Mouse (Mus musculus) liver, adult 2 months (tissue): Measurements from ENCODE around the gene Tmem252. TPM values are rescaled to one million over a fixed set of nuclear protein-coding genes. Genes with fewer than 3 reads are reported as not detected.

Experiments used
- DNase-seq: peaks from one replicate; pipeline ENCODE4 v3.0.0-alpha.2; 2011; ENCODE audit warnings: low read depth, low spot score; ENCODE audit errors: extremely low read depth
- H3K27ac ChIP-seq: fragments of 200-500 bp; replicated peaks from 2 replicates; pipeline ENCODE4 v1.5.1; 2012; ENCODE audit warnings: low read depth, mild to moderate bottlenecking, control low read depth, inconsistent platforms, low read length; ENCODE audit not compliant: insufficient read depth
- H3K27me3 ChIP-seq: fragments of 200-500 bp; 2 replicates; pipeline ENCODE4 v1.6.1; 2012; ENCODE audit warnings: mild to moderate bottlenecking, moderate library complexity, low read length, inconsistent platforms; ENCODE audit not compliant: control insufficient read depth, insufficient read depth
- H3K36me3 ChIP-seq: fragments of 200-500 bp; 2 replicates; pipeline ENCODE4 v1.6.1; 2012; ENCODE audit warnings: low read length, inconsistent platforms; ENCODE audit not compliant: control insufficient read depth, insufficient read depth
- H3K4me1 ChIP-seq: fragments of 200-500 bp; 2 replicates; pipeline ENCODE4 v1.6.1; 2011; ENCODE audit warnings: low read length; ENCODE audit not compliant: control insufficient read depth, insufficient read depth
- H3K4me3 ChIP-seq: fragments of 200-500 bp; 2 replicates; pipeline ENCODE4 v1.5.1; 2011; ENCODE audit warnings: low read depth, mild to moderate bottlenecking, control low read depth, low read length, moderate library complexity; ENCODE audit not compliant: insufficient read depth
- H3K79me2 ChIP-seq: fragments of 200-500 bp; 2 replicates; pipeline ENCODE4 v1.6.1; 2012; ENCODE audit warnings: inconsistent platforms, mild to moderate bottlenecking, low read length, moderate library complexity; ENCODE audit not compliant: control insufficient read depth, insufficient read depth
- H3K9ac ChIP-seq: fragments of 200-500 bp; 2 replicates; pipeline ENCODE4 v1.6.1; 2012; ENCODE audit warnings: low read depth, mild to moderate bottlenecking, control low read depth, inconsistent platforms, low read length
- CTCF ChIP-seq: fragments of 200-500 bp; IDR thresholded peaks from 2 replicates; pipeline ENCODE4 v1.5.1; 2011; ENCODE audit warnings: low read depth, low read length, control low read depth
- POLR2A ChIP-seq: fragments of 200-500 bp; IDR thresholded peaks from 2 replicates; pipeline ENCODE4 v1.6.1; 2011; ENCODE audit warnings: low read length, control low read depth; ENCODE audit not compliant: insufficient read depth; ENCODE audit errors: extremely low read depth
- WGBS: fragments of 180-500 bp; shearing (Covaris S2); methylation state at CpG from one replicate; pipeline ENCODE4 v1.1.7; 2018; 5-methylcytosine and 5-hydroxymethylcytosine counted together
- polyA plus RNA-seq: library from polyadenylated mRNA; depleted of rRNA; stranded (reverse); fragments of >200 nt; gene quantifications from 2 replicates; pipeline ENCODE4 v1.2.3, GENCODE M21; 2012
- total RNA-seq: library from RNA; depleted of rRNA; stranded (reverse); fragments of >200 nt; gene quantifications from 2 replicates; pipeline ENCODE4 v1.2.3, GENCODE M21; 2014

The Tmem252 gene
- total and polyA plus RNA-seq, 2 experiments = under 0.01 TPM; not detected in 1

GRCm38 (mm10) chr19:24640982-24641381, 32.8 kb upstream of the Tmem252 start:
- H3K27me3 ChIP-seq = no peaks in the 10 kb centered on the region
- WGBS = 89% methylated on average over 6 of the region's 6 CpGs
- no peaks in the 10 kb centered on the region for H3K79me2 ChIP-seq
- no peaks in the 10 kb centered on the region for H3K36me3 ChIP-seq
- no peak overlapping the region for H3K9ac ChIP-seq
- TF ChIP-seq POLR2A = no peak
- TF ChIP-seq CTCF = no peak
- H3K4me1 ChIP-seq = no peaks in the 10 kb centered on the region
- H3K27ac ChIP-seq = no peak overlapping the region
- no peak overlapping the region for H3K4me3 ChIP-seq
- no peak for DNase-seq

GRCm38 (mm10) chr19:24644971-24645370, 28.8 kb upstream of the Tmem252 start:
- TF ChIP-seq POLR2A (no peak), CTCF (no peak)
- 70% methylated on average over 10 of the region's 10 CpGs for WGBS
- H3K79me2 ChIP-seq = no peaks in the 10 kb centered on the region
- H3K27me3 ChIP-seq = no peaks in the 10 kb centered on the region
- H3K4me3 ChIP-seq = no peak overlapping the region
- no peak overlapping the region for H3K9ac ChIP-seq
- no peak overlapping the region for H3K27ac ChIP-seq
- no peaks in the 10 kb centered on the region for H3K4me1 ChIP-seq
- no peaks in the 10 kb centered on the region for H3K36me3 ChIP-seq
- no peak for DNase-seq

GRCm38 (mm10) chr19:24646162-24646829, 27.5 kb upstream of the Tmem252 start:
- Histone ChIP-seq H3K36me3 (no peaks in the 10 kb centered on the region), H3K27me3 (no peaks in the 10 kb centered on the region), H3K4me1 (no peaks in the 10 kb centered on the region), H3K27ac (no peak overlapping the region), H3K4me3 (no peak overlapping the region), H3K79me2 (no peaks in the 10 kb centered on the region), H3K9ac (no peak overlapping the region)
- DNase-seq = no peak
- TF ChIP-seq CTCF (no peak), POLR2A (no peak)
- WGBS = 92% methylated on average over 8 of the region's 8 CpGs

DNA sequence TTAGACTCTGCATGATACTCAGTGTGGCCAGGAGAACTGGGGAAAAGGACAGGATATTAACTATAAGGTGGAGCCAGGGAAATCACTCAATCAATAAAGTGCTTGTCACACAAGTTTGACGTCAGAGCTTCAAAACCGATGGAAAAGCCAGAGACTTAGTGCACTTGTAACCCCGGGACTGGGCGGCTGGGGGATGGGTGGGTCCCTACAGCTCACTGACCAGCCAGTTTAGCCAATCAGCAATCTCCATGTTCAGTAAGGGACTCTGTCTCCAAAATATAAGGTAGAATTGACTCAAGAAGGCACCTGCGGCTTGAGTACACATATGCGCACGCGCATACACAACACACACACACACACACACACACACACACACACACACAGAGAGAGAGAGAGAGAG, 25.8 kb upstream of the Tmem252 start:
- TF ChIP-seq CTCF (no peak), POLR2A (no peak)
- H3K27ac ChIP-seq = no peak overlapping the region
- H3K4me3 ChIP-seq = no peak overlapping the region
- WGBS = 61% methylated on average over 8 of the region's 8 CpGs
- no peaks in the 10 kb centered on the region for H3K79me2 ChIP-seq
- peak; percentile 52 for DNase-seq
- H3K9ac ChIP-seq = no peak overlapping the region
- H3K4me1 ChIP-seq = no peaks in the 10 kb centered on the region
- H3K36me3 ChIP-seq = no peaks in the 10 kb centered on the region
- H3K27me3 ChIP-seq = no peaks in the 10 kb centered on the region

GRCm38 (mm10) chr19:24650428-24650827, 23.4 kb upstream of the Tmem252 start:
- Histone ChIP-seq H3K4me1 (no peaks in the 10 kb centered on the region), H3K36me3 (no peaks in the 10 kb centered on the region), H3K4me3 (no peak overlapping the region), H3K9ac (no peak overlapping the region), H3K27me3 (no peaks in the 10 kb centered on the region), H3K27ac (no peak overlapping the region), H3K79me2 (no peaks in the 10 kb centered on the region)
- TF ChIP-seq CTCF = no peak
- WGBS = 91% methylated on average over 8 of the region's 8 CpGs
- DNase-seq = no peak

DNA sequence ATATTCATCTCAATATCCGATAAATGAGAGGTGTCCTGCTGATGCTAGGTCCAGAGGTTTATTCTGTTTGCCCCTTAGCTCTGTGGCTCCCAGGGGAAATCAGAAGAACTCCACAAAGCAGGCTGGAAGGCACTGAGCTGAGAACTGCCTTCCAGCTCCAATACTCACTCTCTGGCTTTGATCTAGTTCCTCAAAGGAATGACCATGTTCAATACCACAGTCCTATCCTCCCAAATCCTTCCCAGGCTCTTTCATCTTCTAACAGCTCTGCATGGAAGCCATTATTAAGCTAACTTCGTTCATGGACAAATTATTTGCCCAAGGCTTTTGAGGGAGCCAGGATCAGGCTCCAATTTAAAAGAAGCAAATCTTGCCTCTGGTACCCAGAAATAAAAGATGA, 22.2 kb upstream of the Tmem252 start:
- no peak for DNase-seq
- TF ChIP-seq CTCF (no peak), POLR2A (no peak)
- 68% methylated on average over 2 of the region's 2 CpGs for WGBS
- Histone ChIP-seq H3K4me3 (no peak overlapping the region), H3K27me3 (no peaks in the 10 kb centered on the region), H3K27ac (no peak overlapping the region), H3K9ac (no peak overlapping the region), H3K4me1 (no peaks in the 10 kb centered on the region), H3K79me2 (no peaks in the 10 kb centered on the region), H3K36me3 (no peaks in the 10 kb centered on the region)
